Mouse (Mus musculus): ENCODE data around the gene Cntln. TPM values are rescaled to one million over a fixed set of nuclear protein-coding genes. Genes with fewer than 3 reads are reported as not detected.

Gene Cntln
- 1 to 10 TPM; 7.8 to 8.4 TPM for total RNA-seq (2023)

GRCm38 (mm10) chr4:84884111-84884538 lies at the start of gene Cntln:
TSS of gene Cntln (plus strand) at chr4:84884309.

Other genes with a start within 250 kb of the Cntln start
- not detected for gene Bnc2, start 209.0 kb upstream of the Cntln start, total RNA-seq (2023)